Mouse (Mus musculus): ENCODE data around the gene Tfam. TPM values are rescaled to one million over a fixed set of nuclear protein-coding genes. Genes with fewer than 3 reads are reported as not detected.

Tfam gene
- 70.7 and 76.5 TPM in 2 replicates for polyA plus RNA-seq (2015; fragmentation: Nextera tagmentation; extraction: Ambion mirVana)

DNA sequence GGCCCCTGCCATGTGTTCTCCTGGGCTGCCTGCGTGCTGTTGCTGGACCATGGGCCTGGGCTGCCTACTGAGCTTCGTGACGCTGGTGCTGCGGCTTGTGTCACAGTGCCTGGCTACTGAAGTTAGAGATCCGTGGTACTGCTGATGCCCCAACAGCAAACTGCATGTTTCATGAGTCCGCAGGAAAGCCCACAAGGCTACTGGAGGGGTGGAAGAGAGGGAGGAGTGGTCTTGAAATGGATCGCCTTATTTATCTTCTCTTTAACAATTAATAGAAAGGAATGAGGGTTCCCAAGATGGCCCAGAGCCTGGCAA is at the start of gene Tfam:
TSS of gene Tfam (minus strand) at position 41 of the 315 bp plus-strand sequence.
- Histone ChIP-seq H3K27me3 (replicated peaks; ENCODE audit: control insufficient read depth, insufficient read depth, low read length) (no peaks in the 10 kb centered on the region), H3K4me3 (ENCODE audit: low read length) (peak within 1 kb of the TSS; percentile 92), H3K4me1 (ENCODE audit: control insufficient read depth, insufficient read depth, low read length) (peaks cover 6% of the 10 kb centered on the region; the same call in 1 of the 2 replicates), H3K9ac (ENCODE audit: low read depth, low read length) (peak within 1 kb of the TSS; percentile 91), H3K27ac (ENCODE audit: low read length) (peak within 1 kb of the TSS; percentile 78), H3K36me3 (ENCODE audit: control insufficient read depth, insufficient read depth, low read length) (peaks cover 8% of the 10 kb centered on the region), H3K9me3 (ENCODE audit: control insufficient read depth, low read length) (no peaks in the 10 kb centered on the region), H3K4me2 (ENCODE audit: low read depth, low read length) (peak within 1 kb of the TSS; percentile 79)
- ATAC-seq: no peak
- 3% methylated on average over 7 of the region's 7 CpGs for WGBS

DNA sequence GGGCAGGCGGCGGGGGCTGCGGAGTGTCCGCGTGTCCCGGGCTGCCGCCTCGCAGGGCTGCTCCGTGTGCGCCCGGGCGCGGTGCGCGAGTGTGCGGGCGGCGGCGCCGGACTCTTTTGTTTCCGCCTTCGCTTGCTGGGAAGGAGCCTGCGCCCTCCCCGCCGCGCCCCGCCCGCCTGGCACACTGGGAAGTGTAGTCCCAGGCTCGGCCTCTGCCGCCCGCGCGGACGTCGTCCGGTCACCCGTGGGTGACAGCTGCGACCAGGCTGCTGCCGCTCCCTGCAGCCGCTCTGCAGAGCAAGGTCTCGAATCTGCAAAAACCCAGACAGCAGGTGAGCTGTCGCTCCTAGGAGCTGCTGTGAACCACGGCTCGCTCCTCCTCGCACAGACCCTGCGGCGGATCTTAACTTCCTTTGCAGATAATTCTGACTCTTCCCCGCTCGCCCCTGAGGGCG is 47.1 kb upstream of the Tfam start, which contains the start of gene Ube2d1:
TSS of gene Ube2d1 (minus strand) at position 137 of the 455 bp plus-strand sequence.
- no peaks in the 10 kb centered on the region for H3K27me3 ChIP-seq (replicated peaks; ENCODE audit: control insufficient read depth, insufficient read depth, low read length)
- peak within 1 kb of the TSS; percentile 98 for H3K4me3 ChIP-seq (ENCODE audit: low read length)
- ATAC-seq: peak; percentile 98
- H3K4me2 ChIP-seq (ENCODE audit: low read depth, low read length): peak within 1 kb of the TSS; percentile 88
- no peaks in the 10 kb centered on the region for H3K36me3 ChIP-seq (ENCODE audit: control insufficient read depth, insufficient read depth, low read length)
- H3K9me3 ChIP-seq (ENCODE audit: control insufficient read depth, low read length): no peaks in the 10 kb centered on the region
- WGBS: 0% methylated on average over 47 of the region's 50 CpGs
- peak within 1 kb of the TSS; percentile 72 for H3K27ac ChIP-seq (ENCODE audit: low read length)
- H3K9ac ChIP-seq (ENCODE audit: low read depth, low read length): peak within 1 kb of the TSS; percentile 96
- peaks cover 14% of the 10 kb centered on the region for H3K4me1 ChIP-seq (ENCODE audit: control insufficient read depth, insufficient read depth, low read length)

DNA sequence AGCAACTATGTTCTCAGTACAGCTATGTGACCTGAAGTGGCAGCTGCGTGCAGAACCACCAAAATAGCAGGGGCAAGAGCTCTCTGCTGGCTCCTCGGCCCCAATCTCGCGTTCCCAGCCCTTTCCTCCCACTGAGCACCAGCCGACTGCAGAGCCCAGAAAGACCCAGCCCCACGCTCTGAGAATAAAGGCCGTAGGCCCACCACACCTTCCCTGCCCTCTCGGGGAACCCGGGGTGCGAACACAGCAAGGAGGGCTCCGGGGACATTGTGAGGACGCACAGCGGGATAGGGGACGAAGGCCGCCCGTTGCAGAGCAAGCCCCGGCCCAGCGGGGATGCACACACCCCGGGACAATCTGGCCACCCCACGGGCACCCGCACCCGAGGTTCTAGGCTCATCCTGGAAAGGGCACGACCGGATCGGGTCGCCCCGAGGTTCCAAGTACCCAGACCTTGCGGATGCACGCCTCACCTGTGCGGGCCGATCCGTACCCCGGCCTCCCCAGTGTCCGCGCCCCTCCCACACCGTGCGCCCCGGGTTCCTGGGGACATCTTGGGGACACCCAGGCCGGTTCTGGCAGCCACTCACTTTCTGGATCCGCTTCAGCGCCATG is 46.5 kb upstream of the Tfam start:
- peak overlapping the region; percentile 88 for H3K4me2 ChIP-seq (ENCODE audit: low read depth, low read length)
- H3K36me3 ChIP-seq (ENCODE audit: control insufficient read depth, insufficient read depth, low read length): no peaks in the 10 kb centered on the region
- peaks cover 14% of the 10 kb centered on the region for H3K4me1 ChIP-seq (ENCODE audit: control insufficient read depth, insufficient read depth, low read length)
- no peaks in the 10 kb centered on the region for H3K9me3 ChIP-seq (ENCODE audit: control insufficient read depth, low read length)
- H3K27ac ChIP-seq (ENCODE audit: low read length): peak overlapping the region; percentile 72
- WGBS: 0% methylated on average over 41 of the region's 41 CpGs
- peak; percentile 88 for ATAC-seq
- H3K9ac ChIP-seq (ENCODE audit: low read depth, low read length): peak overlapping the region; percentile 96
- H3K4me3 ChIP-seq (ENCODE audit: low read length): peak overlapping the region; percentile 98
- H3K27me3 ChIP-seq (replicated peaks; ENCODE audit: control insufficient read depth, insufficient read depth, low read length): no peaks in the 10 kb centered on the region

DNA sequence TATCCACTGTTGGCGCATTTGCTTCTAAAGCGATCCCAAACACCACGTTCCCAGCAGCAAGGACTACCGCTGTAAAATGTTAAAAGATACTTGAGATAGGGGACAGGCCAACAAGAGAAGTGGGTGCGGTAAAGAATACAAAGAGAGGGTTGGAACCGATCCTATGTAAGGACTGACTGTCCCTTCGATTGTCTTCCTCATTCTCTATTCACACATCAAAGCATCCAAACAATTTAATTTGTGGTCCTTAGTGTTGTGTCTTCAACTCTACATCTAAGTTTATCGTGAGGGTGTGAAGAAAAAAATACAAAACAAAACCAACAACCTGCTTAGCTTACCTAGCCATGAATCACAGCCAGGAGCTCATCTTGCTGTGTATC is 46.0 kb upstream of the Tfam start:
- Histone ChIP-seq H3K27ac (ENCODE audit: low read length) (no peak overlapping the region), H3K4me3 (ENCODE audit: low read length) (peak overlapping the region; percentile 98), H3K36me3 (ENCODE audit: control insufficient read depth, insufficient read depth, low read length) (no peaks in the 10 kb centered on the region), H3K27me3 (replicated peaks; ENCODE audit: control insufficient read depth, insufficient read depth, low read length) (no peaks in the 10 kb centered on the region), H3K9me3 (ENCODE audit: control insufficient read depth, low read length) (no peaks in the 10 kb centered on the region), H3K9ac (ENCODE audit: low read depth, low read length) (peak overlapping the region; percentile 96), H3K4me1 (ENCODE audit: control insufficient read depth, insufficient read depth, low read length) (peaks cover 14% of the 10 kb centered on the region), H3K4me2 (ENCODE audit: low read depth, low read length) (peak overlapping the region; percentile 88)
- no peak for ATAC-seq
- 9% methylated on average over 8 of the region's 8 CpGs for WGBS

DNA sequence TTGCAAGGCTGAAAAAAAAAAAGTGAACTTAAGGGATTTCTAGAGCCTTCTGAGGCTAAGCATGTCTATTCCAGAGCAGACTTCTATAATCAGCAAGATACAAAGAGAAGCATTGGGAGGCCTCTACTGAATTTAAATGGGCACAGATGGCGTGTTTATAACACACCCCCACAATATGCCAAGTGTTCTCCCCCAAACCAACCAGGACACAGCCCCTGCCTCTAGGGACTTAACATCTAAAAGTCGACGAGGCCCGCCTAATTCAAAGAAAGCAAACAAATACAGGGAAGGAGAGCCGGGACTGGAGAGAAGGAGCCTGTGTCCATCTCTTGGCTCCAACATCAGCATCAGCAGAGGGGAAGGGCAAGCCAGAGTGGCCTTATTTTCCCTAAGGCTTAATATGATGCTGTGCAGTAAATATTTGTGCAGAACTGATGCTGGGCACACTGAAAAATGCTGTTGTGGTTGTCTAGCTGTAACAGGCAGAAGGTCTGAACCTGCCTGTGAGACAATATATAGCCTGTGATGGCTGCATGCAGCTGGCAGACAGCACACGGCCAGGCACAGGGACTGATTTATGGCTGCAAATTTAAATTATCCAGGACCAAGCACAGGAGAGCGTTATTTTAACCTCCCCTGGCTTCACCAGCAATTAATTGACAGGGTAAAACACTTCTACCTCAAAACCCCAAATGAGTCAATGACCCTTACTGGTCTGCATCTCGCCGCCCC is 35.1 kb upstream of the Tfam start:
- WGBS: 51% methylated on average over 9 of the region's 9 CpGs
- no peak overlapping the region for H3K4me2 ChIP-seq (ENCODE audit: low read depth, low read length)
- H3K9ac ChIP-seq (ENCODE audit: low read depth, low read length): no peak overlapping the region
- H3K9me3 ChIP-seq (ENCODE audit: control insufficient read depth, low read length): no peaks in the 10 kb centered on the region
- no peak for ATAC-seq
- H3K4me3 ChIP-seq (ENCODE audit: low read length): no peak overlapping the region
- no peak overlapping the region for H3K27ac ChIP-seq (ENCODE audit: low read length)
- H3K27me3 ChIP-seq (replicated peaks; ENCODE audit: control insufficient read depth, insufficient read depth, low read length): no peaks in the 10 kb centered on the region
- 0 out of 2 replicates have a peak, but pooled peaks cover 5% of the 10 kb centered on the region for H3K4me1 ChIP-seq (ENCODE audit: control insufficient read depth, insufficient read depth, low read length)
- H3K36me3 ChIP-seq (ENCODE audit: control insufficient read depth, insufficient read depth, low read length): no peaks in the 10 kb centered on the region

DNA sequence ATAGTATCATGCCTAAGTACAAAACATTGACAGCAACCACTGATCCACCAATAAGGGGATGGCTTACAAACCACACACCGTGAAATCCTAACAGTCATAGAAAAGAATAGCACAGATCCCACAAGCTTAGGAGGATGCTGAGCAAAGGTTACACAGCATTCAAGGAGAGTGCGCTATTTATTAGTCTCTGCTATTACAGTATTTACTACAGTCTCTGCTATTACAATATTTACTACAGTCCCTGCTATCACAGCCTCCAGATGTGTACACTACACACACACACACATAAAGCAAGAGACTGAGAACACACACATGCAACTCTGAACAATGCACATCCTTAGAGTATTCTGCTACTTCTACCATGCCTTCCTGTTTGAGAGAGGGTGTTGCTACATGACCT is 29.9 kb upstream of the Tfam start:
- no peaks in the 10 kb centered on the region for H3K9me3 ChIP-seq (ENCODE audit: control insufficient read depth, low read length)

DNA sequence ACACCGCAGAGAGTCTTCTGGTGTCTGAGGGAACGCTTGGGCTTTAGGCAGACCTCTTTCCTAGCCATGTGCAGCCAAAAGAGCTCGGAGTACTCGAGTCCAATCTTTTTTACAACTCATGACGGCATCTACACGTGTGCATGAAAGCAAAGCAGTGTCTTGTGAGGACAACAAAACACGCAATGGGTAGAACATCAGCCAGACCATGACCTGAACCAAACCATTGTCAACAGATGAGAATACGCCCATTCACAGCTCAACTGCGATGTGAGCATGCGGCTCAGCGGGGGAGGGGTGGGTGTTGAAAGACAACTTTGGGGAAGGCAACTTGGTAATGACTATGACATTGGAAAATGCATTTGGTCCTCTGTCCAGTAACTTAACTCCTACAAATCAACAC is 29.4 kb upstream of the Tfam start:
- H3K27ac ChIP-seq (ENCODE audit: low read length): no peak overlapping the region

More for the DNA sequence above, 29.9 kb upstream of the Tfam start:
- Histone ChIP-seq H3K4me3 (ENCODE audit: low read length) (no peak overlapping the region), H3K27ac (ENCODE audit: low read length) (no peak overlapping the region), H3K9ac (ENCODE audit: low read depth, low read length) (no peak overlapping the region), H3K4me1 (ENCODE audit: control insufficient read depth, insufficient read depth, low read length) (peaks cover 4% of the 10 kb centered on the region; the same call in 1 of the 2 replicates), H3K4me2 (ENCODE audit: low read depth, low read length) (no peak overlapping the region), H3K36me3 (ENCODE audit: control insufficient read depth, insufficient read depth, low read length) (no peaks in the 10 kb centered on the region), H3K27me3 (replicated peaks; ENCODE audit: control insufficient read depth, insufficient read depth, low read length) (no peaks in the 10 kb centered on the region)
- ATAC-seq: no peak
- 80% methylated on average over 2 of the region's 2 CpGs for WGBS

DNA sequence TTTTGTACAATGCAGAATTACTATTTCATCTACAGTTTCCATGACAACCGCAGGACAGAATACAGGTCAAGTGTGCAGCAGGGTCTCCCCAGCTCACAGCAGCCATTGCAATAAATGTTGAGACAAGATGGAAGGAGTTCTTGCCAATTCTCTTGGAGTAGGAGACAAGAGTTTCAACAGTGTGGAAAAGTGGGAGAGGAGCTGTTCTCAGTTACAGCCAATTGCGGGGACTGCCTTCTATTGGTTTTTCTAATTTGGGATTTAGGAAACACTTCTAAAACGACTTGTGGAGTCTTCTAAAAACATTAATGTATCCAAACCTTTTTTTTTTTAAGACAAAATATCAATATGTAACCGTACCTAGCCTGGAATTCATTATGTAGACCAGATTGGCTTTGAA is 27.0 kb upstream of the Tfam start:
- H3K4me3 ChIP-seq (ENCODE audit: low read length): no peak overlapping the region
- H3K4me1 ChIP-seq (ENCODE audit: control insufficient read depth, insufficient read depth, low read length): peaks cover 4% of the 10 kb centered on the region; the same call in 1 of the 2 replicates
- H3K9me3 ChIP-seq (ENCODE audit: control insufficient read depth, low read length): no peaks in the 10 kb centered on the region
- H3K9ac ChIP-seq (ENCODE audit: low read depth, low read length): no peak overlapping the region
- ATAC-seq: no peak
- H3K4me2 ChIP-seq (ENCODE audit: low read depth, low read length): no peak overlapping the region
- 84% methylated on average over 4 of the region's 4 CpGs for WGBS
- no peaks in the 10 kb centered on the region for H3K27me3 ChIP-seq (replicated peaks; ENCODE audit: control insufficient read depth, insufficient read depth, low read length)
- H3K36me3 ChIP-seq (ENCODE audit: control insufficient read depth, insufficient read depth, low read length): no peaks in the 10 kb centered on the region
- H3K27ac ChIP-seq (ENCODE audit: low read length): no peak overlapping the region

More for the DNA sequence above, 29.4 kb upstream of the Tfam start:
- ATAC-seq: no peak
- WGBS: 78% methylated on average over 11 of the region's 11 CpGs
- Histone ChIP-seq H3K27me3 (replicated peaks; ENCODE audit: control insufficient read depth, insufficient read depth, low read length) (no peaks in the 10 kb centered on the region), H3K4me2 (ENCODE audit: low read depth, low read length) (no peak overlapping the region), H3K9ac (ENCODE audit: low read depth, low read length) (no peak overlapping the region), H3K36me3 (ENCODE audit: control insufficient read depth, insufficient read depth, low read length) (no peaks in the 10 kb centered on the region), H3K4me1 (ENCODE audit: control insufficient read depth, insufficient read depth, low read length) (peaks cover 4% of the 10 kb centered on the region; the same call in 1 of the 2 replicates), H3K9me3 (ENCODE audit: control insufficient read depth, low read length) (no peaks in the 10 kb centered on the region), H3K4me3 (ENCODE audit: low read length) (no peak overlapping the region)

DNA sequence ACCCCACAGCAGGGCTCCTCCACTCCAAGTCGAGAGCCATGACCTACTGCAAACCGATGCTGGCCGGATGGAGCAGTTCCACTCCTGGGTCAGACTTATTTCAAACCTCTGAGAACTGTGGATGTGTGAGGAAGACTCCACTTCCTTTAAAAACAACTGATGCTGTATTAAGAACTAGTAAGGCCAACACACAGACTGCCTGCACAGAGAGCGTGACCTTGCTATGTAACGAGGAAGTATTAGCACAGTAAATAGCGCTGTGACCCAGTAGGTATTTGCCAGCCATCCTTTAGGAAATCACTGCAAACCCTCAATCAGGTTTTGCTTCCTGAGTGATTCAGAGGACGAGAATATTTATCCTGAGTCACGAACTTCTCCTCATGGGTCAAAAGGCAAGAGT is 23.6 kb upstream of the Tfam start:
- Histone ChIP-seq H3K27me3 (replicated peaks; ENCODE audit: control insufficient read depth, insufficient read depth, low read length) (no peaks in the 10 kb centered on the region), H3K9me3 (ENCODE audit: control insufficient read depth, low read length) (no peaks in the 10 kb centered on the region), H3K4me2 (ENCODE audit: low read depth, low read length) (no peak overlapping the region), H3K36me3 (ENCODE audit: control insufficient read depth, insufficient read depth, low read length) (no peaks in the 10 kb centered on the region), H3K4me1 (ENCODE audit: control insufficient read depth, insufficient read depth, low read length) (no peaks in the 10 kb centered on the region), H3K27ac (ENCODE audit: low read length) (no peak overlapping the region), H3K4me3 (ENCODE audit: low read length) (no peak overlapping the region), H3K9ac (ENCODE audit: low read depth, low read length) (no peak overlapping the region)
- 73% methylated on average over 8 of the region's 8 CpGs for WGBS
- peak; percentile 48; the same call in 1 of the 2 replicates for ATAC-seq

Measured in intestine, embryonic 16.5 days (tissue).